Mouse (Mus musculus) thymus, adult 18-20 months (tissue): ENCODE data around the gene Eif5.

Source experiments
- DNase-seq, 2 experiments: peaks; one replicate each; pipeline ENCODE4 v3.0.0; 2022; ENCODE audit warnings: mixed read lengths in 2 of 2

Gene Eif5

DNA sequence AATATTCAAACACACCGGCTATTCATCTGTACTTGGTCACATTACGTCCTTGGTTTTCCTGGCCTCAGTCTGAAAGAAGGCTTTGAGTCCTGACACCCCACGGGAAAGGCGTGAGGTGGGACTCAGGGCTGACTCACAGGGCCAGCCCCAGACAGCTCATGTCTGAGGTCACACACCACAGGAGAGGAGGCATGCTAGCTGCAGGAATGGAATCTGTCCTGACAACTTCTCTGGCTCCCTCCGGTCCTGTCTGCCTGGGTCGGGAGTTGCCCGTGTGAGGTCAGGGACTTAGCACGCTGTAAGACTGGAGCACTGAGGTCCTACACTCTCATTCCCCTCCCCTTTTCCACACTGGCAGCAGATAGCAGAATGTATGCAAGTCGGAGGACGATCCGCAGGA is 31.0 kb downstream of the Eif5 start:
- no peak for DNase-seq

- no peak for DNase-seq
Observed at GRCm38 (mm10) chr12:111572406-111572805, 34.6 kb downstream of the Eif5 start.

DNA sequence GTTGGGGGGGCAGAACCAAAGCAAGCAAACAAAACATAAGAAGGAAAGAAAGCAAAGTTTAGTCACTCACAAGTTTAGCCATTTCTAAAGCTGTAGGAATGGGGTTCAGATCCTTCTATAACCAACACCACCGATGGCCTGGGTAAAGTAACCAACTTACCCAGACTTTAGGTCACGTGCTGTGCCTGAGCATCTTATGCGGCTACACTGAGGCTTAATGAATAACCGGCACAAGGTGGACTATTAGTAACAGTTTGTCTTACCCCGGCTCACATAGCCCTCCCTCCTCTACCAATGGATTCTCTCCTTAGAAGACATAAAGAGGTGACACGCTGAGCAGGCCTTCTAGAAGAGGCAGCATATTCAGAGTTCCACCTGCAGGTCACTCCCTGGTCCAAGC is 35.5 kb downstream of the Eif5 start:
- no peak for DNase-seq

- DNase-seq, result peak; percentile 94
Observed at GRCm38 (mm10) chr12:111574074-111574886, 36.5 kb downstream of the Eif5 start, which contains the start of gene Mark3. Mark3 (plus strand) TSS chr12:111574523.

DNA sequence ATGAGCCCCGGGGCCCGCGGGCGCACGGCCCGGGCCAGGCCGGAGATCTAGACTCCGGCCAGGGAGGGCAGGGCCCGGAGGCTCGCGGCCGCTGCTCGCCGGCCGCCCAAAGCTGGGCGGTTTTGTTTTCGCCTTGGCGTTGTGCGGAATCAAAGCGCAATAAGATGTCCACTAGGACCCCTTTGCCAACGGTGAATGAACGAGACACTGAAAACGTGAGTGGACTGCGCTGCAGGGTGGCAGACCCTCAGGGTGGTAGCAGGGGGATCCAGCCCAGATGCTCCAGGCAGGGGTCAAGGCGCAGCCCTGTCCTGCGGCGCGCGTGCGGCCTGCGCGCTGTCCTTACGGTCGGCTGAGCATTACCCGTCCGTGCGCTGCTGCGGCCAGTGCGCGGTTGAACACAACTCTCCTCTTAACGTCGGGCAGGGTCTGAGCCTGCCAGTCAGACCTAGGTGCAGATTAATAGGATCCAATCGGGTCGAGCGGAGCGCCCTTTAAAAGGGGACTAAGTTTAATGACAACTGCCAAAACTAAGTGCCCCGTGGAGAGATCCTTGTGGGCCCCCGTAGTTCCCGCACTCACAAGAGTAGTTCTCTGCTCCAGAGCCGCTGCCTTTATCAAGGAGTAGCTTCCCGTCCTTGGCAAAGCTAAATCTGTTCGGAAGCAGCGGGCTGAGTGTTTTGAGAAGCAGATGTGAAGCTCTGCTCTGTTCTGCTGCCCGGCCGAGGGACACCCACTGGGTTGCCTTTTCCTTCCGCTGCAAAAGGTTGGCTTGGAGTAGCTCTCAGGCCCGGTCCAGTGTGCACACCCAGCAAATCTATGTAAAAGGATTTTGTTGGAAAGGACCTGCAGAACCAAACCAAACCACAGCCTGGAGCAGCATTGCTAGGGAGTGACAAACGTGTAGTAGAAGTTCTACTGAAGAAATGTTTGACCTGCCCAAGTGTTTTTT is 37.3 kb downstream of the Eif5 start:
- DNase-seq, result peak; percentile 10 to 17

- DNase-seq, result no peak
Observed at GRCm38 (mm10) chr12:111583058-111583457, 45.2 kb downstream of the Eif5 start.

DNA sequence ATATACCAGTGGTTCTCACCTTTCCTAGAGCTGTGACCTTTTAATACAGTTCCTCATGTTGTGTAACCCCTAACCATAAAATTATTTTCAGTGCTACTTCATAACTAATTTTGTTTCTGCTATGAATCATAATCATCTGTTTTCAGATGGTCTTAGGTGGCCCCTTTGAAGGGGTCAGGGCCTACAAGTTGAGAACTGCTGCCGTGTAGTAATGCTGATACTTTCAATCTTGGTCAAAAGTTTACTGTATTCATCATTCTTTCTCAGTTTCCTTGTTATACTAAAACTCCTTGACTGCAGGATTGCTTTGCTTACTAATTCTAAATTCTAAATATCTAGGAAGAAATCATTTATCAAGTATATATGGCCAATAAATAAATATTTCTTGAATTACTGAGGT is 46.6 kb downstream of the Eif5 start:
- DNase-seq, result no peak

DNA sequence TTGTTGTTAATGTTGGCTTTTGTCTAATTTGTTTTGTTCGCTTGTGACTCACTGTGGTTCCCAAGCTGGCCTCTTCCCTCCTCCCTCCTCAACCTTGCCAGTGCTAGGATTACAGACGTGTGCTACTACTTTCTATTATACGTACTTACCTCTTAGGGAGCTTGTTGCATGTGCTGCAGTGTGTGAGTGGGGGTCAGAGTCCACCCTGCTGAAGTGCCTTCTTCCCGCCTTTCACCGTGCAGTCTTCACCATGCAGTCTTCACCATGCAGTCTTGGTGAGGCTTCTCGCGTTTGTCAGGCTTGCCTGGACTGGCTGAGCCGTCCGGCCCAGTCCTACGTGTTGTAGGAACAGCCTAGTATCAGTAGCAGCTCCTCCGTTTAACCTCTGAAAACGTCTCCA is 49.4 kb downstream of the Eif5 start:
- no peak for DNase-seq

GRCm38 (mm10) chr12:111592407-111593021 is 54.7 kb downstream of the Eif5 start:
- no peak for DNase-seq

DNA sequence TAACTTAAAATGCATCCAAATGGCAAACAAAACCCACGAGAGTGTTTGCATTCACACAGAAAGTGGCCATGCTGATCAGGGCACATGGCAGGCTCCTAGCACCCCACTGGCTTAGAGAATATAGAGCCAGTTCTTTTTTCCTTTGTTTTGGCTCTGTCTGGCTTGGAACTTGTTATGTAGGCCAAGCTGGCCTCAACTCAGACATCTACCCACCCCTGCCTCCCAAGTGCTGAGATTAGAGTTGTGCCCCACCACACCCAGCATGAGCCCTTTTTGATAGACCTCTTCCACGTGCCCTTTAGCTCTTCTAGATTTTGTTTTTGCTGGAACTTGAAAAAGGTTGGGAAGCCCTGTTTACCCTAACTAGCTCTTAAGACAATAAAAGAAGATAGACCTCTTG is 56.0 kb downstream of the Eif5 start:
- no peak for DNase-seq
